Mouse (Mus musculus) small intestine, adult 2 months (tissue): ENCODE results near the gene Timp4.

Experiments
- CTCF ChIP-seq: fragments of 200-500 bp; IDR thresholded peaks from 2 replicates; pipeline ENCODE4 v1.5.1; 2012; ENCODE audit warnings: low read depth, mild to moderate bottlenecking, control low read depth, inconsistent platforms, low read length, moderate library complexity, mixed read lengths; ENCODE audit not compliant: insufficient replicate concordance, insufficient read length; ENCODE audit errors: extremely low read depth
- POLR2A ChIP-seq: fragments of 200-500 bp; IDR thresholded peaks from 2 replicates; pipeline ENCODE4 v1.6.1; 2012; ENCODE audit warnings: low read depth, mild to moderate bottlenecking, control low read depth, inconsistent platforms, low read length, moderate library complexity

DNA sequence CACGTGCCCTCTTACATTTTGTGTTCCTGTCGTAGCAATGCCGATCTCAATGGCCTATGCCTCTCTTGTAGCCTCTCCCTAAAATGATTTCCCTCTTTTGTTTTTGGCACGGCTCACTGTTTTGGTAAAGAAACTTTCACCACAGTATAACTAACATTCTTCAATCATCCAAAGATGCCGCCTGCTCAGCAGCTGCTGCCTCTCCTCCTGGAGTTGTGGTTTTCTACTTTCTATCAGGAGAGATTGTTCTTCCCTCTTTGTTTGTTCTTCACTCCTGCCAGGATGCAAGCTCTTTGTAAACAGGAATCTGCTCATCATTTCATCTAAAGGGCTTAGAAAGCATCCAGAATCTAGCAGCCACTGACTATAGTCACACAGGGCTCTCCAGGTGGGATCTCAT lies 14.8 kb upstream of the Timp4 start:
- TF ChIP-seq CTCF (no peak), POLR2A (no peak)
